Mouse (Mus musculus): Measurements from ENCODE around the gene Cdc42ep1. TPM values are rescaled to one million over a fixed set of nuclear protein-coding genes. Genes with fewer than 3 reads are reported as not detected.
A peak's percentile ranks its signal among the peaks of the same experiment; 100 is the strongest.

Gene Cdc42ep1
- total and polyA plus RNA-seq, 2 experiments from 2014 or later: 27.4 to 44.7 TPM

DNA sequence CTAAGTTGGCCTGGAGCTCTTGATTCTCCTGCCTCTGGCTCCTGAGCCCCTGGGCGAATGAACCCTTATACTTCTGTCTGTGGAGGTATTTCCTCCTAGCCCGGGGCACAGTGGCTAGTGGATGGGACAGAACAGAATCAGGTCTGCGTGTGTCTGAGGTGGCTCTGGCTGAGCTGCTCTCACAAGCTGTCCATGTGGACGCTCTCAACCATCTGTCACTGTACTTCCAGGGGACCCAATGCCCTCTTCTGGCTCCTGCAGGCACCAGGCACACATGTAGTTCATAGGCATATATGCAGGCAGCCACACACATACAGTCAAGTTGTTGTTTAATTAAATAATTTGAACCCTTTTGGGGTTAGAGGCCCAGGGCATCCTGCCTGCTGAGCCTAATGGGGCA is 16.9 kb downstream of the Cdc42ep1 start:
- Histone ChIP-seq H3K9me3 (replicated peaks; ENCODE audit: control insufficient read depth, low read length) (no peaks in the 10 kb centered on the region), H3K27ac (ENCODE audit: low read depth) (no peak overlapping the region), H3K4me1 (ENCODE audit: control insufficient read depth, insufficient read depth) (peaks cover 4% of the 10 kb centered on the region; the same call in 1 of the 2 replicates), H3K4me3 (ENCODE audit: low read depth, low read length) (no peak overlapping the region), H3K36me3 (replicated peaks; ENCODE audit: control insufficient read depth, insufficient read depth, low read length) (no peaks in the 10 kb centered on the region), H3K4me2 (ENCODE audit: low read depth, low read length) (no peak overlapping the region), H3K9ac (replicated peaks; ENCODE audit: low read depth, low read length) (no peak overlapping the region), H3K27me3 (ENCODE audit: control insufficient read depth, insufficient read depth, low read length) (no peaks in the 10 kb centered on the region)
- DNase-seq (ENCODE audit: low spot score) (no peak), ATAC-seq (ENCODE audit: insufficient read depth, low read depth) (no peak)
- no peak for TF ChIP-seq CTCF (IDR thresholded peaks at IDR 0.05; ENCODE audit: low read depth)
- no peak for TF ChIP-seq EP300 (IDR thresholded peaks at IDR 0.05; ENCODE audit: low read depth)
- 57% methylated on average over 4 of the region's 4 CpGs for WGBS

DNA sequence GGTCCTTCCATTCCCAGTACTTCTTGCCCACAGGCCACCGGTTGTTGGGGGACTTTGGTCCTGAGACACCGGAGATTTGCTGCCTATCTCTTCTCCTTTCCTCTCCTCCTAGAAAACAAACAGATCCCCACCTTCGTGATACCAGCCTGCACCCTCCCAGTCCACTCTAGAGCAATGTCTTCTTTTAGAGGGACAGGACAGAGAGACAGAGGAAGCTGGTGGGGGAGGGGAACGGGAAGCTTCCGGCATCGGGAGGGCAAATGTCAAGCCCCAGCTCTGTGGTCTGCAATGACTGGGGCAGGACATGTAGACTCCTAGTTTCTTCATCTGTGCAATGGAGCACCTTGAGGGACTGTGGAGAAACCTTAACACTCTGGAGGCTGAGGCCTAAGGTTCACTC is 17.3 kb downstream of the Cdc42ep1 start:
- Histone ChIP-seq H3K4me2 (ENCODE audit: low read depth, low read length) (no peak overlapping the region), H3K27me3 (ENCODE audit: control insufficient read depth, insufficient read depth, low read length) (no peaks in the 10 kb centered on the region), H3K9me3 (replicated peaks; ENCODE audit: control insufficient read depth, low read length) (no peaks in the 10 kb centered on the region), H3K4me1 (ENCODE audit: control insufficient read depth, insufficient read depth) (peaks cover 4% of the 10 kb centered on the region; the same call in 1 of the 2 replicates), H3K9ac (replicated peaks; ENCODE audit: low read depth, low read length) (no peak overlapping the region), H3K4me3 (ENCODE audit: low read depth, low read length) (no peak overlapping the region), H3K36me3 (replicated peaks; ENCODE audit: control insufficient read depth, insufficient read depth, low read length) (no peaks in the 10 kb centered on the region), H3K27ac (ENCODE audit: low read depth) (no peak overlapping the region)
- TF ChIP-seq EP300 (IDR thresholded peaks at IDR 0.05; ENCODE audit: low read depth): no peak
- no peak for TF ChIP-seq CTCF (IDR thresholded peaks at IDR 0.05; ENCODE audit: low read depth)
- ATAC-seq (ENCODE audit: insufficient read depth, low read depth) (no peak), DNase-seq (ENCODE audit: low spot score) (no peak)
- 51% methylated on average over 6 of the region's 6 CpGs for WGBS

DNA sequence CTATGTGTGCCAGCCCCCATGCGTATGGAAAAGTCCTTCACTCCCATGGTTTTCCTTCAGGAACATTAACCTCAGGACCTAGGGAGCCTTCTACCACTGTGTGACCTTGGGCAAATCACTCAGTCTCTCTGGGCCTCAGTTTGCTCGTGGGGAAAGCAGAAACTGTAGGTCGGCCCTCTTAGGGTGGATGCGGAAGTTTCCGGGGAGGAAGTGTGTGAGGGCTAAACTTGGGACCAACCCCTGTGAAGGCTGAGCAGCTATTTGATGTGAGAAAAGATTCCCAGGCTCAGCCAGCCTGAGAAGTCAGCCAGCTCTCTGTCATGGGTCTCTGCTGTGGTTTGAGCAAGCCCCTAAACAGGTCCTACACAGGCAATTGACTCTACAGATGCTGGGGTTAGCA is 19.9 kb downstream of the Cdc42ep1 start:
- TF ChIP-seq EP300 (IDR thresholded peaks at IDR 0.05; ENCODE audit: low read depth): no peak
- no peak for TF ChIP-seq CTCF (IDR thresholded peaks at IDR 0.05; ENCODE audit: low read depth)
- H3K36me3 ChIP-seq (replicated peaks; ENCODE audit: control insufficient read depth, insufficient read depth, low read length): no peaks in the 10 kb centered on the region
- 80% methylated on average over 5 of the region's 5 CpGs for WGBS
- no peak overlapping the region for H3K4me2 ChIP-seq (ENCODE audit: low read depth, low read length)
- no peaks in the 10 kb centered on the region for H3K27me3 ChIP-seq (ENCODE audit: control insufficient read depth, insufficient read depth, low read length)
- H3K9ac ChIP-seq (replicated peaks; ENCODE audit: low read depth, low read length): no peak overlapping the region
- no peaks in the 10 kb centered on the region for H3K9me3 ChIP-seq (replicated peaks; ENCODE audit: control insufficient read depth, low read length)
- no peak overlapping the region for H3K4me3 ChIP-seq (ENCODE audit: low read depth, low read length)
- no peak overlapping the region for H3K27ac ChIP-seq (ENCODE audit: low read depth)
- ATAC-seq (ENCODE audit: insufficient read depth, low read depth) (no peak), DNase-seq (ENCODE audit: low spot score) (no peak)
- peaks cover 4% of the 10 kb centered on the region; the same call in 1 of the 2 replicates for H3K4me1 ChIP-seq (ENCODE audit: control insufficient read depth, insufficient read depth)

DNA sequence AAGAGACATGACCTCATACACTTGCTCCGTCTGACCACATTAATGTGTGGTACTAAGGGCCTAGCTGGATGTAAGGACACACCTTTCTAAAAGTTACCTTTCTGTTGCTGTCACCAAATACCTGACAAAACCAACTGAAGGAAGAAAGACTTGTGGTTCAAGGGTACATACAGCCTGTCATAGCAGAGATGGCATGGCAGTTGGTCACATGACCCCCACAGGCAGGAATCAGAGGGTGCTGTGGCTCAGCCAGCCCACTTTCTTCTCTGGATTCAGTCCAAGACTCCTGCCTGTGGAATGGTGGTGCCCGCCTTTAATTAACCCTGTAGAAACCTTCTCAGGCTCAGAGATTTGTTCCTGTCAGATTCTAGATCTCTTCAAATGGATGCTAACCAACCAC is 20.7 kb downstream of the Cdc42ep1 start:
- Histone ChIP-seq H3K4me3 (ENCODE audit: low read depth, low read length) (no peak overlapping the region), H3K9me3 (replicated peaks; ENCODE audit: control insufficient read depth, low read length) (no peaks in the 10 kb centered on the region), H3K4me2 (ENCODE audit: low read depth, low read length) (no peak overlapping the region), H3K36me3 (replicated peaks; ENCODE audit: control insufficient read depth, insufficient read depth, low read length) (no peaks in the 10 kb centered on the region), H3K27ac (ENCODE audit: low read depth) (no peak overlapping the region), H3K9ac (replicated peaks; ENCODE audit: low read depth, low read length) (no peak overlapping the region), H3K4me1 (ENCODE audit: control insufficient read depth, insufficient read depth) (peaks cover 4% of the 10 kb centered on the region; the same call in 1 of the 2 replicates), H3K27me3 (ENCODE audit: control insufficient read depth, insufficient read depth, low read length) (no peaks in the 10 kb centered on the region)
- DNase-seq (ENCODE audit: low spot score) (no peak), ATAC-seq (ENCODE audit: insufficient read depth, low read depth) (no peak)
- 65% methylated on average over 2 of the region's 2 CpGs for WGBS
- no peak for TF ChIP-seq CTCF (IDR thresholded peaks at IDR 0.05; ENCODE audit: low read depth)
- no peak for TF ChIP-seq EP300 (IDR thresholded peaks at IDR 0.05; ENCODE audit: low read depth)

DNA sequence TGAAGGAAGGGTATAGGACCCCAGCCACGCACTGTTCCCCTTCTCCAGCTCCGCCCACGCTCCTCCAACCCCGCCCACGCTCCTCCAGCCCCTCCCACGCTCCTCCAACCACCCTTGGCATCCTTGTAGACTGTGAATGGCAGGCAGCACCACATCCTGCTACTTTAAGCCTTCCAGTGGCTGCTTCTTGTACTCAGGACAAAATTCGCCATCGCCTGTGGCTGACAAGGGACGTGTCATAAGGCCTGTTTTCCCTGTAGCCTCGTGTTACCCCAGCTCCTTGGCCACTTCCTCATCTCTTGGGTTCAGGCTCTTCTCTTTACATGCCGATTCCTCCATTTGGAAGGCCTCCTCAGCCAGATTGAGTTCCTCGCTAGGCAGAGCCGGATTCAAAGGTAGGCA is 21.4 kb downstream of the Cdc42ep1 start:
- Histone ChIP-seq H3K27ac (ENCODE audit: low read depth) (no peak overlapping the region), H3K4me3 (ENCODE audit: low read depth, low read length) (no peak overlapping the region), H3K4me2 (ENCODE audit: low read depth, low read length) (no peak overlapping the region), H3K4me1 (ENCODE audit: control insufficient read depth, insufficient read depth) (peaks cover 4% of the 10 kb centered on the region; the same call in 1 of the 2 replicates), H3K9me3 (replicated peaks; ENCODE audit: control insufficient read depth, low read length) (no peaks in the 10 kb centered on the region), H3K36me3 (replicated peaks; ENCODE audit: control insufficient read depth, insufficient read depth, low read length) (no peaks in the 10 kb centered on the region), H3K9ac (replicated peaks; ENCODE audit: low read depth, low read length) (no peak overlapping the region), H3K27me3 (ENCODE audit: control insufficient read depth, insufficient read depth, low read length) (no peaks in the 10 kb centered on the region)
- no peak for TF ChIP-seq CTCF (IDR thresholded peaks at IDR 0.05; ENCODE audit: low read depth)
- TF ChIP-seq EP300 (IDR thresholded peaks at IDR 0.05; ENCODE audit: low read depth): no peak
- ATAC-seq (ENCODE audit: insufficient read depth, low read depth) (no peak), DNase-seq (ENCODE audit: low spot score) (no peak)
- 58% methylated on average over 13 of the region's 13 CpGs for WGBS

DNA sequence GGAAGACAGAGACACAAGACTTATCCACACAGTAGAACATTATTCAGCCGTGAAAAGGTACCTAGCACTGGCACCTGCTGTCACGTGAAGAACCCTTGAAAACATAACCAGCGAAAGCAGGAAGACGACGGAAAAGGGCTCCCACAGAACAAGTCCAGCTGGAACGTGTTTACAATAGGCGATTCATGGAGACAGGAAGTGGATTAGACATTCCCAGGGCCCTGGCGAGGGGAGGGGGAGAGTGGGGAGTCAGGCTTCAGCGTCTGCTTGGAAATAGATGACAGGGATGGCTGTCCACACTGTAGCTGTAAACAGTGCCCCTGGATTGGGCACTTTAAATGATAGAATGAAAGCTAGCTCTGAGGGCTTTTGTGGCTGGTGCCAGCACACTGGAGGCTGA is 26.0 kb downstream of the Cdc42ep1 start:
- Histone ChIP-seq H3K27me3 (ENCODE audit: control insufficient read depth, insufficient read depth, low read length) (no peaks in the 10 kb centered on the region), H3K4me2 (ENCODE audit: low read depth, low read length) (no peak overlapping the region), H3K4me3 (ENCODE audit: low read depth, low read length) (no peak overlapping the region), H3K9me3 (replicated peaks; ENCODE audit: control insufficient read depth, low read length) (no peaks in the 10 kb centered on the region), H3K9ac (replicated peaks; ENCODE audit: low read depth, low read length) (no peak overlapping the region), H3K27ac (ENCODE audit: low read depth) (peak overlapping the region; percentile 73), H3K4me1 (ENCODE audit: control insufficient read depth, insufficient read depth) (peaks cover 4% of the 10 kb centered on the region; the same call in 1 of the 2 replicates), H3K36me3 (replicated peaks; ENCODE audit: control insufficient read depth, insufficient read depth, low read length) (no peaks in the 10 kb centered on the region)
- peak; percentile 75; the same call in 1 of the 2 replicates for ATAC-seq (ENCODE audit: insufficient read depth, low read depth)
- WGBS: 33% methylated on average over 9 of the region's 9 CpGs
- DNase-seq (ENCODE audit: low spot score): peak; percentile 62
- TF ChIP-seq EP300 (IDR thresholded peaks at IDR 0.05; ENCODE audit: low read depth): no peak
- no peak for TF ChIP-seq CTCF (IDR thresholded peaks at IDR 0.05; ENCODE audit: low read depth)
